Mouse (Mus musculus): Measurements from ENCODE around the gene Maats1.
"Not testable (repeated sequence)": the region's sequence is repeated elsewhere in the genome, so short reads cannot be mapped to it uniquely, and the experiment has no call there.

Gene Maats1

GRCm38 (mm10) chr16:38348217-38348761 is 6.3 kb upstream of the Maats1 start:
- no peak for DNase-seq (ENCODE audit: low read depth)

DNA sequence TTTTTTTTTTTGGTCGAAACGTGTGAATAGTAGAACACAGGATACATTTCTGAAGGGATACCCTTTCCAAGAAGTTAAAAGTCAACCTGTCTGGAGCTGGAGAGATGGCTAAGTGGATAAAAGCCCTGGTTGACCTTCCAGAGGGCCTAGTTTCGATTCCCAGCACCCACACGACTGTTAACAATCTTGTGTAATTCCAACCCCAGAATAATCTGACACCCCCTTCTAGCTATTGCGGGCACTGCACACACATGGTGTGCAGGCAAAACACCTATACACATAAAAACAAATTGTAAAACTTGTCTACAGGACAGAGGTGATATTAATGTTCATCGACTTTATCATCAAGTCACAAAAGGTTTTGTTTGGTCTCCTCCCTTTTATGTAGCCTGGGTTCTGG is 5.6 kb upstream of the Maats1 start:
- no peak for DNase-seq (ENCODE audit: low read depth)

- peak; percentile 91 for DNase-seq (ENCODE audit: low read depth)
These were observed 4.8 kb upstream of the Maats1 start, which contains the start of the genes Cox17 and Gm21987 for GRCm38 (mm10) chr16:38346529-38347325. Gene Cox17 (plus strand): TSS chr16:38346991. Gene Gm21987 (plus strand): TSS chr16:38347040.

DNA sequence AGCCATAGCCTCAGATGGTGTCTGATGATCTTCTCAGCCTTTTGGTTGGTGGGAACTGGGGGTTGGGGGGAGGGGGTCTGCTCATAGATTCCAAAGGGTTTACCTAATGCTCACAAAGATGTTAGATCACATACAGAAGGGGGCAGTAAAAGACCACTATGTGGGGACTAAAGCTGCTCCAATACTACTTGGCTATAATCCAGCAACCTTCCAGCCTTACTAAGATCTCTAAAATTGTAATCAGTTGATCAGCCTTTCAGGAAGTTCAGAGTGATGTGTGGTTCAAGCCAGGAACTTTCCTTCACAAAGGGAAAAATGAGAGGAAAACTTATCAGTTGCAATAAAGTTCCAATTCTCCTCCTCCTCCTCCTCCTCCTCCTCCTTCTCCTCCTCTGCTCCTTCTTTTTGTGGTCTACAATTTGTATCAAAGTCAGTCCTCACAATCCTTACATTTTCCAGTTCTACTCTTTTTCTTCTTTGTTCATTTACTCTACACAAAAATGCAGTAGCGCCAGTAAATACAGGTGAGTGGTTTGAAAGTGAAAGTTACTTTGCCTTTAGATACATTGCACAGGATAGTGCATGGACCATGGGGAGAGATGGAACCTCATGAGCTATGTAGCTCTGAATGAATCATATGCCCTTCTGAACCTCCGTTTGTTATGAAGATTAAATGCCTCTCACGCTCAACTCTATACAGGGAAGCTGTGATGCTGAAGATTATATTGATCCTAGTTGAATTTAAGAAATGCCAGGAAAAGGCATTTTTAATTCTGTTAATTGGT is 3.2 kb upstream of the Maats1 start:
- DNase-seq (ENCODE audit: low read depth), result no peak

GRCm38 (mm10) chr16:38338077-38338476 is 3.9 kb downstream of the Maats1 start:
- not testable (repeated sequence) for DNase-seq (ENCODE audit: low read depth)

DNA sequence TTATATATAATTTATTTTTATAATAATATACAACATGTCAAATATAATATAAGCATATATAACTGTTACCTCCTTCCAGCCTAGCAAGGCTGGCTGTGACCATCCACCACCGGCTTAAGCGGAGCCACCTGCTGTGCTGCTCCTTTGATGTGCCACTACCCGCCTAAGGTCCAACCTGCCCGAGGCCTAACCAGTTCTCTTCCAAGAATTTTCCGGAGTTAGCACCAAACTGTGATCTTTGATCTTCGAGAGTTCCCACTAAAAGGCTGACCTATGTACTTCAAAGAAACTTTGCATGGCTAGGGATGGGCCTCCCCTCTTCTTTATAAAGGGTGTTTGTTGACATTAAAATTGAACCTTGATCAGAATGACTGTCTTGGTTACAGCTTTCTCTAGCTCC is 7.5 kb downstream of the Maats1 start:
- no peak for DNase-seq (ENCODE audit: low read depth)

- no peak for DNase-seq (ENCODE audit: low read depth)
These were observed 12.6 kb downstream of the Maats1 start for GRCm38 (mm10) chr16:38329340-38329739.

- DNase-seq (ENCODE audit: low read depth), result no peak
These were observed 15.1 kb downstream of the Maats1 start for GRCm38 (mm10) chr16:38326778-38327397.

DNA sequence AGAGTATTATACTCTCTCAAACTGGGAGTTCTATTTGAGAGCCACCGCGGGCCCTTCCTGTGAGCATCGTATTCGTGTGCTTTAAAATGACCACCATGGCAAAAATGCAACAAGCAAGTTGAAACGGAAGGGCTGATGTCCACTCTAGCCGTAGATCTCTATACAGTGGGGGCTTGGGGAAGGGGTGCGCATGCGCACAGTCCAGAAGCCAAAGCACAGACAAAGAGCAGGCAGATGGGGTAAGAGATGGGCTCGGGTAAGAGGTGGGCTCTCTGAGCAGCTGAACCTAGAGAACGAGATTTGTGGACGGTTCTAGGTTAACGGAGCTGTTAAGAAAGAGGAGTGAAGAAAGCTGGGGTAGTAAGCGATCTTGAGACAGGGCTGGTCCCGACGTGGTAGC is 17.6 kb downstream of the Maats1 start:
- DNase-seq (ENCODE audit: low read depth), result no peak

GRCm38 (mm10) chr16:38321452-38321935 is 20.4 kb downstream of the Maats1 start:
- peak; percentile 48 for DNase-seq (ENCODE audit: low read depth)

DNA sequence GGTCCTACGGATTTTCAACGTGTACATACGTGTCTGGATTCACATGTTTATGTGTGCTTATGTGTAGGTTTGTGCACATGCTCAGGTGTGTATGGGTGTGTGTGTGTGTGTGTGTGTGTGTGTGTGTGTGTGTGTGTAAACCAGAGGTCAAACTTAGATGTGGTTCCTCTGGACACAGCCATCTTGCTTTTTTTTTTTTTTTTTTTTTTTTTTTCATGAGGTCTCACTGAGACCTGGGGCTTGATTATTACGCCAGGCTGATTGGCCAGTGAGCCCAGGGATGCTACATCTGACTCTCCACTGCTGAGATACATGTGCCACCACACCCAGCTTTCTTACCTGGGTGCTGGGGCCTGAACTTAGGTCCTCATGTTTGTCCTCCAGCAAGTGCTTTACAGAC is 22.9 kb downstream of the Maats1 start:
- no peak for DNase-seq (ENCODE audit: low read depth)

DNA sequence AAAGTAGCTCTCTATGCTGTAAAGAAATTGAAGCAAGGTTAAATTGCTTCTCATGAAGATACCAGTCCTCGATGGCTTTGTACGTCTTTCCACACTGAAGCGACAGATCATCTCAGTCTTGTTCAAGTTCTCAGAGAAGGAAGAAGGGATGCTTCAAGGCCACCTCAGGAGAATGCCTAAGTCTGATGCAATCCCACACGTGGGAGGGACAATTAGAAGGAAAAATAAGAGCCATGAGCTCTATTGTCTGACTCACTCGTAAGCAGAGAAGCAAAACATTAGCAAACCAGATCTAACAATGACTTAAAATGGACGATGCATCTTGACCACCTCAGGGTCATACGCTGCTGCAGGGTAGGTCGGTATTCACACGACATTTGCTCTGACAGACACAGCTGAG is 23.5 kb downstream of the Maats1 start:
- no peak for DNase-seq (ENCODE audit: low read depth)

DNA sequence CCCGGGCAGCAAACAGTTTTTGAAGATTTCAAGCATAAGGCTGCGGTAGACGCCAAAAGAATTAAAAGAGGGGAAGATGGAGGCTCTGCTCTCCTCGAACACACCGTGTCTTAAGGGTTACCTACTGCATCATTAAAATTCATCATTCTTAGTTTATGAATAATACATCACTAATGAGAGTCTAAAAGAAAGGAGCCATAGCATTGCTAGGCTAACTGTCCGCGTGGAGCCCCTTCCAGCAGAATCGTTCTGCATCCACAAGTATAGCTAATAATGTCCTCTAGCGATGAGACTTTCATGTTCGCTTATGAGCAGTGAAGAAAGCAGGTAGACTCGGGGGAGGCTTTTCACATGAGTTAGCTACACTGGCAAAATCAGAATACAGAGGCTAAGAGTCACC is 33.7 kb downstream of the Maats1 start:
- DNase-seq (ENCODE audit: low read depth), result no peak

GRCm38 (mm10) chr16:38307651-38308050 is 34.3 kb downstream of the Maats1 start:
- DNase-seq (ENCODE audit: low read depth), result no peak

GRCm38 (mm10) chr16:38307221-38307605 is 34.7 kb downstream of the Maats1 start:
- no peak for DNase-seq (ENCODE audit: low read depth)

GRCm38 (mm10) chr16:38306571-38307220 is 35.2 kb downstream of the Maats1 start:
- peak; percentile 5 for DNase-seq (ENCODE audit: low read depth)

- DNase-seq (ENCODE audit: low read depth), result no peak
These were observed 37.3 kb downstream of the Maats1 start for GRCm38 (mm10) chr16:38304460-38305194.

DNA sequence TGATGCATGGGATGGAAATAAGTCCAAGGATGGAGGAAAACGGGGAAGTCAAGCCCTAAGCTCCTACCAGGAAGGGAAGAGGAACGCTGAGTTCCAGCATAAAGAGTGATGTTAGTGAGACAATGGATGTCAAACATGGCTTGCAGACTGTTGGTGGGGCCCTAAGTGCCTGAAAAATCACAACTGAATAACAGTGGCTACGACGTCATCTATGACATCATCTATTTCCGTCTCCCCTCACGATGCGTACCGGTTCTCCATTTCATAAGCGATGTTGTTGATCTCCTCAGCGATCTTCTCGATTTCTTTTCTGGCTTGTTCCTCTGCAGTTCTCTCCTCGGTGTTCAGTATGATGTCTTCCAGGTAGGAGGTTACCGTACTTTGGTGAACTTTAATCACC is 39.6 kb downstream of the Maats1 start:
- no peak for DNase-seq (ENCODE audit: low read depth)

DNA sequence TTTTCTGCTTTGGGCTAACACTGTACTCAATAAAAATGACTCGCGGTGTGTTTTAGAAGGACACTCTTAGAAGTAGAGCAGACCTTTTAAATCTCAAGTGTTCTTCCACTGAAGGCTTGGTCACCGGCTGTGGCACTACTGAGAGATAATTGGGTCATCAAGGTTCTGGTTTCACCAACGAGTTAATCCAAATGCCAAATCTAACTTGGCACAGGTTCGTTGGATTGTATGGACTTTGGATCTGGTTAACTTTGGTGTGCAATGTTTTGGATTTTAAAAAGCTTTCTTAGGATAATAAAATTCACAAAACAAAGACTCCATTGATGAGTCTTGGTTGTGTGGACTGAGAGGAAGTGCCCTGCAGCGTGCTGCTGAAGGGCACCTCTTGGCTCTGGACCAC is 43.5 kb downstream of the Maats1 start:
- DNase-seq (ENCODE audit: low read depth), result no peak

DNA sequence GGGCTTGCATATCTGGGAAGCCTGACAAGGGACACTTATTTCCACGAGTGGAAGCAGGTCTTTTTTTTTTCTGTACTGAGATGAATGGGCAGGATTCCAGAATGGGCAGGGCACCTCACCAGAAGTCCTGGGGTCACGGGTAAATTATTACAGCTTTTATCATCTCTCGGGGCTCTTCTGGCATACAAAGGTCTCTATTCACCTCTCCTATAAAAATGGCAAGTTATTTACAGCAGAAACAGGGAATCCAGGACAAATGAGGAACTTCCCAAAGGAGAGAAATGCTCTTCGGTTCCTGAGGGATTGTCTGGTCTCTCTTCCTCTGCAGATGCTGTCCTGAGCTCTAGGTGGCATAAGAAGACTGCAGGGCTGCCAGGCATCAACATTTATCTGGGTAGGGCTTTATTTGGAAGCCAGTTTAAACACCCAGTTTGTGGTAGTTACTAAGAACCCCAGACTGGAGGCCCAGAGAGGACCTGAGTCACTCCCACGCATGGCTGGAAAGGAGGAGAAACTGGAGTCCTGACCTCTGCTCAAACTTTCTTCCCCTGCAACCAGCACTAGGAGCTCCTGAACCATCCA is 46.5 kb downstream of the Maats1 start:
- no peak for DNase-seq (ENCODE audit: low read depth)
